Mouse (Mus musculus) ES-E14 (cell line): Measurements from ENCODE around the gene Snapc1.

Experiments
- CHD2 ChIP-seq: IDR thresholded peaks from 2 replicates; pipeline ENCODE4 v1.6.1; 2014; ENCODE audit warnings: mild to moderate bottlenecking, low read depth, low read length, inconsistent platforms
- HCFC1 ChIP-seq: IDR thresholded peaks from 2 replicates; pipeline ENCODE4 v1.6.1; 2012; ENCODE audit warnings: low read length, inconsistent platforms, borderline replicate concordance; ENCODE audit not compliant: insufficient read depth
- MAFK ChIP-seq: IDR thresholded peaks from 2 replicates; pipeline ENCODE4 v1.6.1; 2014; ENCODE audit warnings: mild to moderate bottlenecking, low read depth, low read length, inconsistent platforms; ENCODE audit not compliant: insufficient read depth
- ZC3H11A ChIP-seq: IDR thresholded peaks from 2 replicates; pipeline ENCODE4 v1.6.1; 2012; ENCODE audit warnings: low read depth, mild to moderate bottlenecking, inconsistent platforms, low read length, borderline replicate concordance
- ZNF384 ChIP-seq: IDR thresholded peaks from 2 replicates; pipeline ENCODE4 v1.6.1; 2012; ENCODE audit warnings: low read depth, low read length, inconsistent platforms

DNA sequence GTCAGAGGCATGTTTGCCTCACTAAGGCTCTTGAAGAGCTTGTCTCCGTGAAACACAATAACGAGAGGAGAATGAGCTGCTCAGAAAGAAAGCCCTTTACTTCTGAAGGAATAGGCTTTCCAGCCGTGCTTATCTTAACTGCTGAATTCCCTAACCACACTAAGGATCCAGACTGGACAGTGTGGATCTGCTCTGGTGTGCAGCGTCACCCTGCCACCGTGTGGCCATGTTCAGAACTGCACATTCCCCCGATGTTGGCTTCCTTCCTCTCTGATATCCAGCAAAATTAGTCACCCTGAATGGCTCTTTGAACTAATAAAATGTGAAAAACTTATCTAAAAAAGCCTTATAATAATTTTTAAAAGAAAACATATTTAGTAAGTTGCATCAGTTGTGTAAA lies 49.5 kb downstream of the Snapc1 start:
- TF ChIP-seq HCFC1, result no peak
- TF ChIP-seq CHD2, result no peak
- no peak for TF ChIP-seq ZNF384
- TF ChIP-seq ZC3H11A, result peak; percentile 76; the same call in 1 of the 2 replicates
- TF ChIP-seq MAFK, result no peak
